Mouse (Mus musculus): ENCODE results near the gene Irx3. TPM values are rescaled to one million over a fixed set of nuclear protein-coding genes. Genes with fewer than 3 reads are reported as not detected.

Gene Irx3
- polyA plus RNA-seq (2014; fragmentation: Nextera tagmentation; extraction: Ambion mirVana) = 23.5 and 26.1 TPM in 2 replicates

DNA sequence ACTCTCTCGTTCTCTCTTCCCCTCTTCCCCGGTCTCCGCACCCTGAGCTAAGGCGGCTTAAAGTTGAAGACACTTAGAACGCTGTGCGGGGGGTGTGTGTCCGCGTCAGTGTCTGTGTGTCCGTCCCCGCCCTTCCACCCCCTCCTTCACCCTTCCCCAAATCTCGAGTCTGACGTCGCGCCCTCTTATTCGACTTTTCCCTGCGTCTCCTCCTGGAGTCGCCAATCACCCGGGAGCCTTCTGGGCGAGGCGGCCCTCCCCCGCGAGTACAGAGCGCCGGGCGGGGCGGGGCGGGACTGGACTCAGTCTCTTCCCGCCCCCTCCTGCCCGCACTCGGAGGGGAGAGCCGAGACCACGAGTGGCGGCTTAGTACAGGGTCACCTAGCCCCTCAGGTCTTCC lies at the start of gene Irx3:
Gene Irx3, minus strand, starts transcription at position 229 of the 400 bp plus-strand sequence.
- ATAC-seq (ENCODE audit: low FRiP score, low TSS enrichment) = peak; percentile 68
- H3K4me2 ChIP-seq (ENCODE audit: low read length) = peak within 1 kb of the TSS; percentile 82
- H3K4me1 ChIP-seq (ENCODE audit: control insufficient read depth, insufficient read depth, low read length) = peaks cover 59% of the 10 kb centered on the region
- H3K9ac ChIP-seq (replicated peaks; ENCODE audit: low read length) = peak within 1 kb of the TSS; percentile 94
- under 1% methylated on average over 33 of the region's 33 CpGs for WGBS
- H3K4me3 ChIP-seq (replicated peaks; ENCODE audit: low read depth, low read length) = peak within 1 kb of the TSS; percentile 76
- H3K27ac ChIP-seq (replicated peaks; ENCODE audit: low read depth, low read length) = peak within 1 kb of the TSS; percentile 97
- peaks cover 15% of the 10 kb centered on the region for H3K27me3 ChIP-seq (ENCODE audit: control insufficient read depth, insufficient read depth, low read length)
- peaks cover 12% of the 10 kb centered on the region for H3K36me3 ChIP-seq (ENCODE audit: control insufficient read depth, insufficient read depth, low read length)
- peak; percentile 88 for DNase-seq
- H3K9me3 ChIP-seq (ENCODE audit: control insufficient read depth, low read length) = no peaks in the 10 kb centered on the region

DNA sequence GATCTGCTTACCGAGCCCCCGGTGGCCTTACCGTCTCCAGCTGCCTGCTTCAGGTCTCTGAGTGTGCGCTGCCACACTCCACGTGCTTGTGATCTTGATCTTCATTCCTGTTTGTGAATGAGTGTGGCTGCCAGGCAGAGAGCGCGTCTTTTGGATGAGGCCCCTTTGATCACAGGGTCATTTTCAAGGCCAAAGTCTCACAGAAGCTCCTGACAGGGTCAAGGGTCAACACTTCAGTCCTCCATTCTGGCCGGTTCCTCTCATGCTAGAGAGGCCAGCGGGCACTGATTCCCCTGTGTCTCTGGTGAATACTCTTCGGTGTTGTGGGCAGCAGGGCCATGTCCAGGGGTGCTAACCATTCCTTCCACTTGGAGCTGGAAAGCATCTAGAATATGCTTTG lies 49.5 kb upstream of the Irx3 start:
- 0 out of 2 replicates have a peak, but pooled peaks cover 3% of the 10 kb centered on the region for H3K4me1 ChIP-seq (ENCODE audit: control insufficient read depth, insufficient read depth, low read length)
- ATAC-seq (ENCODE audit: low FRiP score, low TSS enrichment) (no peak), DNase-seq (no peak)
- no peaks in the 10 kb centered on the region; the same call in 1 of the 2 replicates for H3K27me3 ChIP-seq (ENCODE audit: control insufficient read depth, insufficient read depth, low read length)
- no peak overlapping the region for H3K4me2 ChIP-seq (ENCODE audit: low read length)
- no peak overlapping the region for H3K27ac ChIP-seq (replicated peaks; ENCODE audit: low read depth, low read length)
- H3K9ac ChIP-seq (replicated peaks; ENCODE audit: low read length) = no peak overlapping the region
- H3K4me3 ChIP-seq (replicated peaks; ENCODE audit: low read depth, low read length) = no peak overlapping the region
- H3K9me3 ChIP-seq (ENCODE audit: control insufficient read depth, low read length) = no peaks in the 10 kb centered on the region
- WGBS = 68% methylated on average over 10 of the region's 10 CpGs
- H3K36me3 ChIP-seq (ENCODE audit: control insufficient read depth, insufficient read depth, low read length) = no peaks in the 10 kb centered on the region

GRCm38 (mm10) chr8:91849984-91850383 lies 48.1 kb upstream of the Irx3 start:
- Histone ChIP-seq H3K9me3 (ENCODE audit: control insufficient read depth, low read length) (no peaks in the 10 kb centered on the region), H3K27me3 (ENCODE audit: control insufficient read depth, insufficient read depth, low read length) (no peaks in the 10 kb centered on the region), H3K9ac (replicated peaks; ENCODE audit: low read length) (no peak overlapping the region), H3K4me2 (ENCODE audit: low read length) (no peak overlapping the region), H3K4me1 (ENCODE audit: control insufficient read depth, insufficient read depth, low read length) (0 out of 2 replicates have a peak, but pooled peaks cover 3% of the 10 kb centered on the region), H3K27ac (replicated peaks; ENCODE audit: low read depth, low read length) (no peak overlapping the region), H3K36me3 (ENCODE audit: control insufficient read depth, insufficient read depth, low read length) (no peaks in the 10 kb centered on the region), H3K4me3 (replicated peaks; ENCODE audit: low read depth, low read length) (no peak overlapping the region)
- DNase-seq (no peak), ATAC-seq (ENCODE audit: low FRiP score, low TSS enrichment) (no peak)
- 95% methylated on average over 6 of the region's 6 CpGs for WGBS

DNA sequence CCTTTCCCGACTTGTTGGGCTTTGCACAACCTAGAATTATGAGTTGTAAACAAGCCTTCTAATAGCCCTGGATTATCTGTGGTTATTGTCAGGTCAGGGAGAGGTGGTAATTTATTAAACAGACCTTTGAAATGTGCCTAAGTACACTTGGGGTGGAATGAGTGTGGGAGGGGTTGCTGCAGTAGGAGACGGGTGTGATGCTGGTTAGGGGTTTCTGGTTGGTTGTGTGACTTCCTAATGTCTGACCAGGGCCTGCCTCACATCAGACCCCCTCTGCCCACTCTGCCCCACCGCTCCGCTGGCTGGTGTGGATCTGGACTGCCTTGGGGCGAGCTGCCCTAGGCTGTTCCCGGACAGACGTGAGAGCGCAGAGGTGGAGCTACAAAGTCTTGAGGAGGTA lies 47.7 kb upstream of the Irx3 start:
- H3K9me3 ChIP-seq (ENCODE audit: control insufficient read depth, low read length) = no peaks in the 10 kb centered on the region
- H3K4me1 ChIP-seq (ENCODE audit: control insufficient read depth, insufficient read depth, low read length) = 0 out of 2 replicates have a peak, but pooled peaks cover 3% of the 10 kb centered on the region
- no peak overlapping the region for H3K4me2 ChIP-seq (ENCODE audit: low read length)
- no peaks in the 10 kb centered on the region for H3K27me3 ChIP-seq (ENCODE audit: control insufficient read depth, insufficient read depth, low read length)
- H3K27ac ChIP-seq (replicated peaks; ENCODE audit: low read depth, low read length) = no peak overlapping the region
- H3K36me3 ChIP-seq (ENCODE audit: control insufficient read depth, insufficient read depth, low read length) = no peaks in the 10 kb centered on the region
- no peak overlapping the region for H3K4me3 ChIP-seq (replicated peaks; ENCODE audit: low read depth, low read length)
- no peak overlapping the region for H3K9ac ChIP-seq (replicated peaks; ENCODE audit: low read length)
- no peak for DNase-seq
- no peak for ATAC-seq (ENCODE audit: low FRiP score, low TSS enrichment)
- WGBS = 86% methylated on average over 8 of the region's 8 CpGs

DNA sequence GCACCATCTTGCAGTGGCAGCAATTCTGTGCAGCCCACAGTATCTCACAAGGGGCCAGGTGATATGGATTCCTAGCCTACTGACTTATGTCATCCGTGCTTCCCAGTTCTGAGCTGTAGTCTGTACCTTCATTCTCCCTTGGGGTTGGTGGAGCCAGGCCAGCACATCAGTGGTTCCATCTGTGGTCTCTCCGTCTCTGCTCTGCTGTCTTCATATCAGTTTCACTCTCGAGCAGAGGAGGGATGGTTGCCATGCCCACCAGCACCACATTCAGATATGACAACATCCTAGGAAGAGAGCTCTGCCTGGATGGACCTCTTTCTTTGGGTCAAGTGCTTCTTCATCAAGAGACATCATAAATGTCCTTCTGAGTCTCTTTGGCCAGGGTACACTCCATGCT lies 43.8 kb upstream of the Irx3 start:
- Histone ChIP-seq H3K36me3 (ENCODE audit: control insufficient read depth, insufficient read depth, low read length) (no peaks in the 10 kb centered on the region), H3K9ac (replicated peaks; ENCODE audit: low read length) (no peak overlapping the region), H3K27ac (replicated peaks; ENCODE audit: low read depth, low read length) (no peak overlapping the region), H3K9me3 (ENCODE audit: control insufficient read depth, low read length) (no peaks in the 10 kb centered on the region), H3K4me2 (ENCODE audit: low read length) (no peak overlapping the region), H3K27me3 (ENCODE audit: control insufficient read depth, insufficient read depth, low read length) (no peaks in the 10 kb centered on the region), H3K4me1 (ENCODE audit: control insufficient read depth, insufficient read depth, low read length) (no peaks in the 10 kb centered on the region), H3K4me3 (replicated peaks; ENCODE audit: low read depth, low read length) (no peak overlapping the region)
- 79% methylated on average over 3 of the region's 3 CpGs for WGBS
- ATAC-seq (ENCODE audit: low FRiP score, low TSS enrichment) (no peak), DNase-seq (no peak)

GRCm38 (mm10) chr8:91837131-91837530 lies 35.3 kb upstream of the Irx3 start:
- Histone ChIP-seq H3K4me2 (ENCODE audit: low read length) (no peak overlapping the region), H3K4me1 (ENCODE audit: control insufficient read depth, insufficient read depth, low read length) (no peaks in the 10 kb centered on the region), H3K36me3 (ENCODE audit: control insufficient read depth, insufficient read depth, low read length) (no peaks in the 10 kb centered on the region), H3K9ac (replicated peaks; ENCODE audit: low read length) (no peak overlapping the region), H3K27me3 (ENCODE audit: control insufficient read depth, insufficient read depth, low read length) (no peaks in the 10 kb centered on the region), H3K9me3 (ENCODE audit: control insufficient read depth, low read length) (no peaks in the 10 kb centered on the region), H3K27ac (replicated peaks; ENCODE audit: low read depth, low read length) (no peak overlapping the region), H3K4me3 (replicated peaks; ENCODE audit: low read depth, low read length) (no peak overlapping the region)
- DNase-seq (no peak), ATAC-seq (ENCODE audit: low FRiP score, low TSS enrichment) (no peak)
- WGBS = 59% methylated on average over 1 of the region's 1 CpGs

GRCm38 (mm10) chr8:91836685-91837084 lies 34.8 kb upstream of the Irx3 start:
- ATAC-seq (ENCODE audit: low FRiP score, low TSS enrichment) (no peak), DNase-seq (peak; percentile 25)
- H3K27me3 ChIP-seq (ENCODE audit: control insufficient read depth, insufficient read depth, low read length) = no peaks in the 10 kb centered on the region
- H3K36me3 ChIP-seq (ENCODE audit: control insufficient read depth, insufficient read depth, low read length) = no peaks in the 10 kb centered on the region
- no peak overlapping the region for H3K9ac ChIP-seq (replicated peaks; ENCODE audit: low read length)
- WGBS = 66% methylated on average over 9 of the region's 9 CpGs
- H3K4me2 ChIP-seq (ENCODE audit: low read length) = no peak overlapping the region
- H3K4me1 ChIP-seq (ENCODE audit: control insufficient read depth, insufficient read depth, low read length) = no peaks in the 10 kb centered on the region
- no peaks in the 10 kb centered on the region for H3K9me3 ChIP-seq (ENCODE audit: control insufficient read depth, low read length)
- no peak overlapping the region for H3K4me3 ChIP-seq (replicated peaks; ENCODE audit: low read depth, low read length)
- H3K27ac ChIP-seq (replicated peaks; ENCODE audit: low read depth, low read length) = no peak overlapping the region

DNA sequence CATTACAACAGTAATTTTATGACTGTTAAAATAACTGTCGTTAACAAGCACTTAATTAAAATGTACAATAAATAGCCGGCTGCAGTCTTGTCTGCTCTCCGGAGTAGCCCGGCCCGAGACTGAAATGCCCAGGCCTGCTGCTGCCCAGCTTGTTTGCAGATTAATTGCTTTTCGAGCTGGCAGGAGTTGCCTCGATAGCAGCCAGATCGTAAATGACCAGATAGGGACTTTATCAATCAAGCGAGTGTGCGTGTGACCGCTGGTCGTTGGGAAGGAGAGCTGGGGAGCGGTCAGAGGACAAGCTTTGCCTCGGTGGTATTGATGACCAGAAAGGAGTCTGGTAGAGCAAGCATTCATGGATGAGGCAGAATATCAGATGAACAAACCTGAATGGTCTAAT lies 25.8 kb upstream of the Irx3 start:
- no peak overlapping the region for H3K4me3 ChIP-seq (replicated peaks; ENCODE audit: low read depth, low read length)
- no peaks in the 10 kb centered on the region for H3K9me3 ChIP-seq (ENCODE audit: control insufficient read depth, low read length)
- no peaks in the 10 kb centered on the region for H3K27me3 ChIP-seq (ENCODE audit: control insufficient read depth, insufficient read depth, low read length)
- ATAC-seq (ENCODE audit: low FRiP score, low TSS enrichment) = no peak
- DNase-seq = peak; percentile 30
- H3K4me2 ChIP-seq (ENCODE audit: low read length) = no peak overlapping the region
- no peak overlapping the region for H3K27ac ChIP-seq (replicated peaks; ENCODE audit: low read depth, low read length)
- no peaks in the 10 kb centered on the region for H3K36me3 ChIP-seq (ENCODE audit: control insufficient read depth, insufficient read depth, low read length)
- 68% methylated on average over 14 of the region's 14 CpGs for WGBS
- H3K4me1 ChIP-seq (ENCODE audit: control insufficient read depth, insufficient read depth, low read length) = peaks cover 7% of the 10 kb centered on the region
- H3K9ac ChIP-seq (replicated peaks; ENCODE audit: low read length) = no peak overlapping the region

GRCm38 (mm10) chr8:91827192-91827591 lies 25.3 kb upstream of the Irx3 start:
- H3K36me3 ChIP-seq (ENCODE audit: control insufficient read depth, insufficient read depth, low read length) = no peaks in the 10 kb centered on the region
- H3K27me3 ChIP-seq (ENCODE audit: control insufficient read depth, insufficient read depth, low read length) = no peaks in the 10 kb centered on the region
- H3K27ac ChIP-seq (replicated peaks; ENCODE audit: low read depth, low read length) = no peak overlapping the region
- WGBS = 73% methylated on average over 9 of the region's 9 CpGs
- H3K4me1 ChIP-seq (ENCODE audit: control insufficient read depth, insufficient read depth, low read length) = peaks cover 7% of the 10 kb centered on the region
- H3K9ac ChIP-seq (replicated peaks; ENCODE audit: low read length) = no peak overlapping the region
- ATAC-seq (ENCODE audit: low FRiP score, low TSS enrichment) = no peak
- no peak for DNase-seq
- H3K9me3 ChIP-seq (ENCODE audit: control insufficient read depth, low read length) = no peaks in the 10 kb centered on the region
- no peak overlapping the region for H3K4me3 ChIP-seq (replicated peaks; ENCODE audit: low read depth, low read length)
- H3K4me2 ChIP-seq (ENCODE audit: low read length) = no peak overlapping the region

Data from midbrain, embryonic 14.5 days (tissue).